Comparison of ENCODE assay signal across 20 mouse cellular contexts in the genomic region with DNA sequence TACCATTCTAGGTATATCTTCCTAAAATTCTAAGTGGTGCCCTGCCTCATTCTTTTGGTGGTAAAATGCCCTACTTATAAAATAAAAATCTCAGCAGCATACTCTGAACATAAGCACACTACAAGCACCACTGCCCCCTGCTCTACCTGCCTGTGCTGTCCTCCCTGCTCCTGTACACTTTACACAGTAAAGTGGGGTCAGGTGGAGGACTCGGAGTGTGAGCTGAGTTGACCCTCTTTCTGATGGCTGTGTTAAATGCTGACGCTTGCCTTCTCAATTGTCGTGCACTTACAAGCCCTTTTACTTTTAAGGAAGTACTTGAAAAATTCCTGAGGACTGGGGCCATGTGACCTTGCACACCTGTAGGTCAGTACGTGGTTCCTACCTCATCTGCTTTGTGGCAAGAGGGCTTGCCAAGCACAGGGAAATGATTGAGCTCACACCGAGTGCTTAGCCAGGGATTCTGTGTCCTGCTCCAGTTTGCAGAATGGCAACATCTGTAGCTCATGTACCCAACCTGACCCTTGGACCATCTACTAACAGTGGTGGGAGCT. TPM values are rescaled to one million over a fixed set of nuclear protein-coding genes. Genes with fewer than 3 reads are reported as not detected.
DNase-seq lines count a peak whose midpoint lies in the region; ATAC-seq and TF ChIP-seq lines count a peak whose summit lies in the region.
"Had no signal": no experiment of that assay in that cellular context is flagged by ENCODE, and none has a peak within 500 bp of the region (broad histone marks: within the 10 kb centered on the region; RNA-seq: fewer than 3 reads in every experiment).

No protein-coding gene starts in this region.

- no peak for TF ChIP-seq POLR2A in kidney, adult 2 months (IDR thresholded peaks at IDR 0.05; ENCODE audit: low read depth, low read length)
- no peak for TF ChIP-seq POLR2A in bone marrow, adult 2 months (IDR thresholded peaks at IDR 0.05; ENCODE audit: borderline replicate concordance, control insufficient read depth, low read depth, low read length)

- no peak for TF ChIP-seq EP300 in stomach, postnatal 0 days (optimal IDR thresholded peaks at IDR 0.05)

- H3K4me3 ChIP-seq in kidney, adult 2 months (ENCODE audit: insufficient read depth, low read depth, low read length) = no peak overlapping the region
- peak overlapping the region; percentile 31 for H3K4me3 ChIP-seq in bone marrow, adult 2 months (replicated peaks; ENCODE audit: control insufficient read depth, low read depth, low read length)
- no peak overlapping the region for H3K4me3 ChIP-seq in lung, embryonic 15.5 days
- no peak overlapping the region for H3K4me3 ChIP-seq in stomach, postnatal 0 days (ENCODE audit: low read depth, low read length)
- H3K4me3 ChIP-seq: embryonic facial prominence, embryonic 12.5 days; erythroblast, embryonic 14.5 days; forebrain, embryonic 13.5 days; hindbrain, embryonic 12.5 days; kidney, embryonic 15.5 days; limb, embryonic 13.5 days; megakaryocyte, embryonic 14.5 days; midbrain, embryonic 15.5 days; myocyte had no signal

- no peaks in the 10 kb centered on the region for H3K4me1 ChIP-seq in kidney, adult 2 months (ENCODE audit: control insufficient read depth, insufficient read depth, low read length)
- H3K4me1 ChIP-seq in bone marrow, adult 2 months (ENCODE audit: control insufficient read depth, insufficient read depth, low read length) = peaks cover 1% of the 10 kb centered on the region; the same call in 1 of the 2 replicates
- peaks cover 15% of the 10 kb centered on the region for H3K4me1 ChIP-seq in lung, embryonic 15.5 days
- H3K4me1 ChIP-seq in stomach, postnatal 0 days (replicated peaks; ENCODE audit: control insufficient read depth, insufficient read depth) = no peaks in the 10 kb centered on the region
- H3K4me1 ChIP-seq: embryonic facial prominence, embryonic 12.5 days; forebrain, embryonic 13.5 days; hindbrain, embryonic 12.5 days; kidney, embryonic 15.5 days; limb, embryonic 13.5 days; midbrain, embryonic 15.5 days had no signal

- H3K27me3 ChIP-seq in kidney, adult 2 months (replicated peaks; ENCODE audit: control insufficient read depth, insufficient read depth, low read length) = no peaks in the 10 kb centered on the region
- no peaks in the 10 kb centered on the region for H3K27me3 ChIP-seq in lung, embryonic 15.5 days
- H3K27me3 ChIP-seq in stomach, postnatal 0 days (ENCODE audit: control insufficient read depth, insufficient read depth, low read length) = no peaks in the 10 kb centered on the region
- H3K27me3 ChIP-seq: embryonic facial prominence, embryonic 12.5 days; forebrain, embryonic 13.5 days; hindbrain, embryonic 12.5 days; kidney, embryonic 15.5 days; limb, embryonic 13.5 days; megakaryocyte, embryonic 14.5 days; midbrain, embryonic 15.5 days had no signal

- no peak for TF ChIP-seq CTCF in kidney, adult 2 months (conservative IDR thresholded peaks at IDR 0.05; ENCODE audit: insufficient read depth, insufficient read length, low read depth, low read length)
- TF ChIP-seq CTCF in bone marrow, adult 2 months (IDR thresholded peaks at IDR 0.05; ENCODE audit: control insufficient read depth, insufficient read depth, low read length) = no peak
- TF ChIP-seq CTCF in stomach, postnatal 0 days (IDR thresholded peaks at IDR 0.05; ENCODE audit: low read depth) = no peak

- no peak overlapping the region for H3K4me2 ChIP-seq in lung, embryonic 15.5 days
- no peak overlapping the region for H3K4me2 ChIP-seq in stomach, postnatal 0 days (replicated peaks; ENCODE audit: low read depth)
- H3K4me2 ChIP-seq: embryonic facial prominence, embryonic 12.5 days; forebrain, embryonic 13.5 days; hindbrain, embryonic 12.5 days; kidney, embryonic 15.5 days; limb, embryonic 13.5 days; midbrain, embryonic 15.5 days had no signal

- 62% methylated on average over 5 of the region's 5 CpGs for WGBS in kidney, adult 2 months
- 26% methylated on average over 5 of the region's 5 CpGs for WGBS in bone marrow, adult 2 months
- WGBS in lung, embryonic 15.5 days = 56% methylated on average over 5 of the region's 5 CpGs
- 69% methylated on average over 5 of the region's 5 CpGs for WGBS in stomach, postnatal 0 days

- no peak for DNase-seq in kidney, adult 2 months
- no peak for DNase-seq in kidney, postnatal 25 days
- DNase-seq in lung, postnatal 4 days = peak; percentile 12 to 38
- no peak for DNase-seq in stomach, postnatal 0 days (ENCODE audit: low spot score)
- DNase-seq in c-Kit-positive CD71-positive TER-119-positive erythroid progenitor cells, embryonic 14.5 days (ENCODE audit: low spot score) = no peak
- DNase-seq: cerebellum, adult 9-10 months had no signal

- peak overlapping the region; percentile 36; the same call in 1 of the 2 replicates for H3K27ac ChIP-seq in kidney, adult 2 months (ENCODE audit: insufficient read depth, low read depth, low read length)
- H3K27ac ChIP-seq in bone marrow, adult 2 months (ENCODE audit: control insufficient read depth, insufficient read depth, low read depth, low read length, poor library complexity) = peak overlapping the region; percentile 69
- H3K27ac ChIP-seq in lung, embryonic 15.5 days = peak overlapping the region; percentile 1; the same call in 1 of the 2 replicates
- no peak overlapping the region for H3K27ac ChIP-seq in stomach, postnatal 0 days (replicated peaks)
- H3K27ac ChIP-seq: embryonic facial prominence, embryonic 12.5 days; forebrain, embryonic 13.5 days; hindbrain, embryonic 12.5 days; kidney, embryonic 15.5 days; limb, embryonic 13.5 days; liver, embryonic 14.5 days; midbrain, embryonic 15.5 days had no signal

- H3K36me3 ChIP-seq in kidney, adult 2 months (ENCODE audit: control insufficient read depth, insufficient read depth, low read length) = no peaks in the 10 kb centered on the region; the same call in 1 of the 2 replicates
- H3K36me3 ChIP-seq in lung, embryonic 15.5 days = peaks cover 37% of the 10 kb centered on the region; the same call in 1 of the 2 replicates
- peaks cover 5% of the 10 kb centered on the region; the same call in 1 of the 2 replicates for H3K36me3 ChIP-seq in stomach, postnatal 0 days (ENCODE audit: control insufficient read depth, insufficient read depth, low read length)

- ATAC-seq in lung, embryonic 15.5 days (ENCODE audit: borderline replicate concordance, extremely low read depth, low FRiP score, low TSS enrichment) = peak; percentile 42; the same call in 1 of the 2 replicates
- no peak for ATAC-seq in megakaryocyte progenitor cell, adult 5-6 weeks (replicated peaks; ENCODE audit: poor library complexity)
- no peak for ATAC-seq in stomach, postnatal 0 days (ENCODE audit: low FRiP score, low TSS enrichment)
- ATAC-seq: forebrain, embryonic 13.5 days; midbrain, embryonic 15.5 days had no signal

- H3K9ac ChIP-seq in lung, embryonic 15.5 days = no peak overlapping the region
- no peak overlapping the region for H3K9ac ChIP-seq in stomach, postnatal 0 days (ENCODE audit: low read length)
- H3K9ac ChIP-seq: embryonic facial prominence, embryonic 12.5 days; forebrain, embryonic 13.5 days; hindbrain, embryonic 12.5 days; kidney, embryonic 15.5 days; limb, embryonic 13.5 days; liver, embryonic 14.5 days; midbrain, embryonic 15.5 days had no signal

- no peaks in the 10 kb centered on the region for H3K9me3 ChIP-seq in lung, embryonic 15.5 days
- no peaks in the 10 kb centered on the region for H3K9me3 ChIP-seq in stomach, postnatal 0 days (ENCODE audit: control insufficient read depth, low read length)
- H3K9me3 ChIP-seq: embryonic facial prominence, embryonic 12.5 days; forebrain, embryonic 13.5 days; G1E; hindbrain, embryonic 12.5 days; kidney, embryonic 15.5 days; limb, embryonic 13.5 days; megakaryocyte, embryonic 14.5 days; midbrain, embryonic 15.5 days had no signal

RNA-seq across cellular contexts. Expression of a gene that starts 9.5 kb away (rescaled TPM):
- 13.6 and 16.9 TPM in 2 replicates for polyA plus RNA-seq in kidney, adult 2 months (2012; rRNA removed)
- 90.4 and 102 TPM in 2 replicates for polyA plus RNA-seq in bone marrow, adult 2 months (2011; ENCODE audit: insufficient read depth, insufficient read length, low replicate concordance, missing spikeins)
- 190 and 191 TPM in 2 replicates for polyA plus RNA-seq in lung, embryonic 15.5 days (2015; fragmentation: Nextera tagmentation; extraction: Ambion mirVana)
- 75.2 and 78.3 TPM in 2 replicates for total RNA-seq in megakaryocyte progenitor cell, adult 5-6 weeks (2015)
- 250 and 274 TPM in 2 replicates for total RNA-seq in megakaryocyte progenitor cell, adult 5-6 weeks (2017)
- 41.7 and 42.7 TPM in 2 replicates for polyA plus RNA-seq in stomach, postnatal 0 days (2015; fragmentation: Nextera tagmentation; extraction: Ambion mirVana)

RNA-seq across cellular contexts. Expression of a gene that starts 14.3 kb away (rescaled TPM):
- 59.5 and 63.7 TPM in 2 replicates for polyA plus RNA-seq in kidney, adult 2 months (2012; rRNA removed)
- 21.8 and 78.8 TPM in 2 replicates for polyA plus RNA-seq in bone marrow, adult 2 months (2011; ENCODE audit: insufficient read depth, insufficient read length, low replicate concordance, missing spikeins)
- 90.3 and 93.7 TPM in 2 replicates for polyA plus RNA-seq in lung, embryonic 15.5 days (2015; fragmentation: Nextera tagmentation; extraction: Ambion mirVana)
- total RNA-seq in megakaryocyte progenitor cell, adult 5-6 weeks (2015) = 89.6 and 90.7 TPM in 2 replicates
- 43.4 and 45.8 TPM in 2 replicates for total RNA-seq in megakaryocyte progenitor cell, adult 5-6 weeks (2017)
- polyA plus RNA-seq in stomach, postnatal 0 days (2015; fragmentation: Nextera tagmentation; extraction: Ambion mirVana) = 65.0 and 77.4 TPM in 2 replicates

RNA-seq across cellular contexts. Expression of a gene that starts 31.2 kb away (rescaled TPM):
- polyA plus RNA-seq in kidney, adult 2 months (2012; rRNA removed) = 38.4 and 39.3 TPM in 2 replicates
- 6.9 and 16.8 TPM in 2 replicates for polyA plus RNA-seq in bone marrow, adult 2 months (2011; ENCODE audit: insufficient read depth, insufficient read length, low replicate concordance, missing spikeins)
- 32.4 and 35.8 TPM in 2 replicates for polyA plus RNA-seq in lung, embryonic 15.5 days (2015; fragmentation: Nextera tagmentation; extraction: Ambion mirVana)
- total RNA-seq in megakaryocyte progenitor cell, adult 5-6 weeks (2015) = 21.1 and 30.8 TPM in 2 replicates
- 21.9 and 26.6 TPM in 2 replicates for total RNA-seq in megakaryocyte progenitor cell, adult 5-6 weeks (2017)
- 13.5 and 14.8 TPM in 2 replicates for polyA plus RNA-seq in stomach, postnatal 0 days (2015; fragmentation: Nextera tagmentation; extraction: Ambion mirVana)

RNA-seq across cellular contexts. Expression of a gene that starts 31.2 kb away (rescaled TPM):
- polyA plus RNA-seq in kidney, adult 2 months (2012; rRNA removed) = 21.4 and 22.7 TPM in 2 replicates
- 11.1 and 18.7 TPM in 2 replicates for polyA plus RNA-seq in bone marrow, adult 2 months (2011; ENCODE audit: insufficient read depth, insufficient read length, low replicate concordance, missing spikeins)
- 49.1 and 50.0 TPM in 2 replicates for polyA plus RNA-seq in lung, embryonic 15.5 days (2015; fragmentation: Nextera tagmentation; extraction: Ambion mirVana)
- 44.2 and 45.9 TPM in 2 replicates for total RNA-seq in megakaryocyte progenitor cell, adult 5-6 weeks (2015)
- total RNA-seq in megakaryocyte progenitor cell, adult 5-6 weeks (2017) = 67.3 and 71.2 TPM in 2 replicates
- polyA plus RNA-seq in stomach, postnatal 0 days (2015; fragmentation: Nextera tagmentation; extraction: Ambion mirVana) = 21.5 and 23.4 TPM in 2 replicates

Comparison
In these comparisons a context has a peak if more than half of its experiments do, and no peak if none do; other contexts are left out.
1. DNase-seq: peak in lung, postnatal 4 days (2 of 2); none in kidney, adult 2 months (single experiment), kidney, postnatal 25 days (0 of 2), stomach, postnatal 0 days (single experiment) and c-Kit-positive CD71-positive TER-119-positive erythroid progenitor cells, embryonic 14.5 days (single experiment).